Mouse (Mus musculus) limb, embryonic 12.5 days (tissue): ENCODE results near the gene Gm4836. TPM values are rescaled to one million over a fixed set of nuclear protein-coding genes. Genes with fewer than 3 reads are reported as not detected.
"Not testable (repeated sequence)": the region's sequence is repeated elsewhere in the genome, so short reads cannot be mapped to it uniquely, and the experiment has no call there.

Experiments used
- ATAC-seq: fragments of 200-750 bp; cut with Nextera tagmentation; 2 replicates; pipeline ENCODE4 v1.8.0; 2017; ENCODE audit warnings: low read depth, moderate TSS enrichment; ENCODE audit not compliant: insufficient number of reproducible peaks, insufficient read depth, low FRiP score, low TSS enrichment
- H3K27ac ChIP-seq: fragments of 300-500 bp; sonication (generic); 2 replicates; pipeline ENCODE4 v1.5.1; 2016; ENCODE audit warnings: mild to moderate bottlenecking, moderate library complexity
- H3K27me3 ChIP-seq: fragments of 300-500 bp; sonication (generic); 2 replicates; pipeline ENCODE4 v1.6.1; 2016; ENCODE audit warnings: mild to moderate bottlenecking, moderate library complexity
- H3K36me3 ChIP-seq: fragments of 300-500 bp; sonication (generic); 2 replicates; pipeline ENCODE4 v1.6.1; 2016; ENCODE audit warnings: mild to moderate bottlenecking, moderate library complexity
- H3K4me1 ChIP-seq: fragments of 300-500 bp; sonication (generic); replicated peaks from 2 replicates; pipeline ENCODE4 v1.6.1; 2016
- H3K4me2 ChIP-seq: fragments of 300-500 bp; sonication (generic); 2 replicates; pipeline ENCODE4 v1.6.1; 2016; ENCODE audit warnings: mild to moderate bottlenecking, moderate library complexity
- H3K4me3 ChIP-seq: fragments of 300-500 bp; sonication (generic); replicated peaks from 2 replicates; pipeline ENCODE4 v1.5.1; 2016; ENCODE audit warnings: mild to moderate bottlenecking
- H3K9ac ChIP-seq: fragments of 300-500 bp; sonication (generic); replicated peaks from 2 replicates; pipeline ENCODE4 v1.6.1; 2016; ENCODE audit warnings: mild to moderate bottlenecking, moderate library complexity
- H3K9me3 ChIP-seq: fragments of 300-500 bp; sonication (generic); 2 replicates; pipeline ENCODE4 v1.6.1; 2016; ENCODE audit warnings: mild to moderate bottlenecking, moderate library complexity
- WGBS: fragments of 180-500 bp; shearing (Covaris S2); methylation state at CpG from one replicate; pipeline ENCODE4 v1.1.7; 2016; 5-methylcytosine and 5-hydroxymethylcytosine counted together
- polyA plus RNA-seq: library from polyadenylated mRNA; unstranded; fragments of >200 nt; fragmentation: Nextera tagmentation; extraction: Ambion mirVana; gene quantifications from 2 replicates; pipeline ENCODE4 v1.2.1, GENCODE M21; 2016

The Gm4836 gene
- not detected in 2 replicates for polyA plus RNA-seq

DNA sequence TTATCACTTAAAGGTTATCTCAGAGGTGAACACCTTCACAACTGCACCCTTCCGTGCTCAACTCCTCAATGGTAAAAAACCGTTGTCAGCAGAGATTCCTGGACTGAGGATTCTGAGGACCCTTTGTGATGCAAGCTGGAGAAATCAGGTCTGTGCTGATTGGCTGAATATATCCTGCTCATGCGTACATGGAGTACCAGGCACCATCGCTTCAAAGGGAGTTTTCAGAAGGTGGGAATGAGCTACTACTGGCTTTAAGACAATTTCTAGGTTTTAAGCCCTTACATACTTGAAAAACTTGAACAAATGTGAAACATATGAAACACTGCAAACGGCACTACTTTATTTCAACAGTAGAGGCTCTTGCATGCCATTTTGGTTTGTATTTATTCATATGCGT lies at the start of gene Gm4836:
Gene Gm4836 (minus strand): TSS at position 101 of the 400 bp plus-strand sequence.
- ATAC-seq, H3K4me3 ChIP-seq, H3K27ac ChIP-seq, H3K27me3 ChIP-seq, H3K4me1 ChIP-seq, H3K4me2 ChIP-seq, H3K36me3 ChIP-seq, H3K9ac ChIP-seq, H3K9me3 ChIP-seq: not testable (repeated sequence)
- no CpG with 5 or more reads among the region's 6 CpGs for WGBS
